Mouse (Mus musculus) left cerebral cortex, adult 9 months (tissue): ENCODE measurements around the gene Thoc3.
A peak's percentile ranks its signal among the peaks of the same experiment; 100 is the strongest.

Experiments
- DNase-seq, 2 experiments: peaks; one replicate each; pipeline ENCODE4 v3.0.0; 2022; ENCODE audit warnings: low spot score in 2 of 2

Gene Thoc3

GRCm38 (mm10) chr13:54443693-54444092 is 25.0 kb downstream of the Thoc3 start:
- peak in 1 of 2 experiments; percentile 13 for DNase-seq

- no peak for DNase-seq
Observed at GRCm38 (mm10) chr13:54439912-54440311, 28.7 kb downstream of the Thoc3 start.

- no peak for DNase-seq
Observed at GRCm38 (mm10) chr13:54438814-54439213, 29.8 kb downstream of the Thoc3 start.

- no peak for DNase-seq
Observed at GRCm38 (mm10) chr13:54437083-54437482, 31.6 kb downstream of the Thoc3 start.

GRCm38 (mm10) chr13:54436666-54437065 is 32.0 kb downstream of the Thoc3 start:
- no peak for DNase-seq

GRCm38 (mm10) chr13:54431161-54431560 is 37.5 kb downstream of the Thoc3 start:
- DNase-seq: no peak

GRCm38 (mm10) chr13:54430051-54430450 is 38.6 kb downstream of the Thoc3 start:
- DNase-seq: no peak

GRCm38 (mm10) chr13:54428771-54429170 is 39.9 kb downstream of the Thoc3 start:
- no peak for DNase-seq

- no peak for DNase-seq
Observed at GRCm38 (mm10) chr13:54426781-54427655, 41.6 kb downstream of the Thoc3 start.

GRCm38 (mm10) chr13:54425269-54425668 is 43.4 kb downstream of the Thoc3 start:
- no peak for DNase-seq

GRCm38 (mm10) chr13:54420226-54420625 is 48.4 kb downstream of the Thoc3 start:
- no peak for DNase-seq

GRCm38 (mm10) chr13:54418781-54419327 is 49.8 kb downstream of the Thoc3 start:
- no peak for DNase-seq

- DNase-seq: no peak
Observed at GRCm38 (mm10) chr13:54415059-54415458, 53.6 kb downstream of the Thoc3 start.

GRCm38 (mm10) chr13:54412721-54413120 is 55.9 kb downstream of the Thoc3 start:
- no peak for DNase-seq

GRCm38 (mm10) chr13:54412236-54412635 is 56.4 kb downstream of the Thoc3 start:
- DNase-seq: no peak

- DNase-seq: no peak
Observed at GRCm38 (mm10) chr13:54411656-54412055, 57.0 kb downstream of the Thoc3 start.
